Mouse (Mus musculus): ENCODE data around the gene S100z. TPM values are rescaled to one million over a fixed set of nuclear protein-coding genes. Genes with fewer than 3 reads are reported as not detected.
A peak's percentile ranks its signal among the peaks of the same experiment; 100 is the strongest.

S100z gene
- polyA plus RNA-seq, 1 experiment: not detected

DNA sequence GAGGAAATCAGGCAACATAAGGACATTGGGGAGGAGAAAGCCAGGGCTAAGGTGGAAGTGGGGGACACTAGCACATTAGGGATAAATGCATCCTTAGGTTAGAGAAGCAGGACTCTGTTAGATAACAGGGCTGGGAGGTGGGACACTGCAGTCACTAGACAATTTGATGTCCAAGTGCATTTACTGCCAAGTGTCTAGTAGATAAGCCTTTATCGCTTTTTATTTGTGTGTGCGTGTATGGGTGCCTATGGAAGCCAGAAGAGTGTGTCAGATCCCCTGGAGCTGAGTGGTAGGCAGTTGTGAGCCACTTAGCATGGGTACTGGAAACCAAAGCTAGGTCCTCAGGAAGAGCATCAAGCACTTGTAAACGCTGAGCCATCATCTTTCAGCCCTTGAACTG is 4.2 kb downstream of the S100z start:
- H3ac ChIP-seq (ENCODE audit: control insufficient read depth, insufficient read length, low read depth): no peak overlapping the region
- H3K36me3 ChIP-seq (ENCODE audit: control insufficient read depth, insufficient read depth): no peaks in the 10 kb centered on the region
- no peaks in the 10 kb centered on the region for H3K79me3 ChIP-seq (ENCODE audit: low read depth)
- no peak overlapping the region for H3K4me3 ChIP-seq (ENCODE audit: insufficient read depth, poor library complexity, severe bottlenecking)
- H3K79me2 ChIP-seq (ENCODE audit: control insufficient read depth, insufficient read depth): no peaks in the 10 kb centered on the region
- peaks cover 5% of the 10 kb centered on the region for H3K27me3 ChIP-seq (ENCODE audit: control insufficient read depth, insufficient read depth, insufficient read length)
- TF ChIP-seq MYOD1 (IDR thresholded peaks at IDR 0.05; ENCODE audit: control insufficient read depth, insufficient read length, low read depth) (no peak), USF1 (IDR thresholded peaks at IDR 0.05; ENCODE audit: low read depth) (no peak), CTCF (IDR thresholded peaks at IDR 0.05; ENCODE audit: control insufficient read depth, insufficient read depth, insufficient read length) (no peak), CEBPB (IDR thresholded peaks at IDR 0.05; ENCODE audit: low read depth) (no peak), FOSL1 (IDR thresholded peaks at IDR 0.05; ENCODE audit: insufficient read depth, low read length, poor library complexity, severe bottlenecking) (no peak), MAX (IDR thresholded peaks at IDR 0.05) (no peak), MYOG (IDR thresholded peaks at IDR 0.05; ENCODE audit: control insufficient read depth, extremely low read depth, insufficient read length) (no peak)

DNA sequence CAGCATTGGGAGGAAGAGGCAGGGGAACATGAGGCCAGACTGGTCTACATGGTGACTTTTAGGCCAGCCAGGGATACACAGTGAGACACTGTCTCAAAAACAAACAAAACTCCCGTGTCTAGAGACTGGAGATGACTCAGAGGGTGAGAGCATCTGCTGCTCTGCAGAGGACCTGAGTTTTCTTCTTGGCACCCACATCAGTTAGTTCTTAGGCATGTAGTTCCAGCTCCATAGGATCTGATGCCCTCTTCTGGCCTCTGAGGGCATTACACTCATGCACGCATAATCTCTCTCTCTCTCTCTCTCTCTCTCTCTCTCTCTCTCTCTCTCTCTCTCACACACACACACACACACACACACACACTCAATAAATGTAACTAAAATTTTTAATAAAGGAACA is 7.6 kb downstream of the S100z start:
- Histone ChIP-seq H3K27me3 (ENCODE audit: control insufficient read depth, insufficient read depth, insufficient read length) (no peaks in the 10 kb centered on the region), H3K4me3 (ENCODE audit: insufficient read depth, poor library complexity, severe bottlenecking) (no peak overlapping the region), H3K79me3 (ENCODE audit: low read depth) (no peaks in the 10 kb centered on the region), H3K79me2 (ENCODE audit: control insufficient read depth, insufficient read depth) (no peaks in the 10 kb centered on the region), H3K36me3 (ENCODE audit: control insufficient read depth, insufficient read depth) (no peaks in the 10 kb centered on the region), H3ac (ENCODE audit: control insufficient read depth, insufficient read length, low read depth) (no peak overlapping the region)
- TF ChIP-seq CEBPB (IDR thresholded peaks at IDR 0.05; ENCODE audit: low read depth): no peak
- no peak for TF ChIP-seq MYOD1 (IDR thresholded peaks at IDR 0.05; ENCODE audit: control insufficient read depth, insufficient read length, low read depth)
- no peak for TF ChIP-seq USF1 (IDR thresholded peaks at IDR 0.05; ENCODE audit: low read depth)
- no peak for TF ChIP-seq MAX (IDR thresholded peaks at IDR 0.05)
- no peak for TF ChIP-seq CTCF (IDR thresholded peaks at IDR 0.05; ENCODE audit: control insufficient read depth, insufficient read depth, insufficient read length)
- TF ChIP-seq MYOG (IDR thresholded peaks at IDR 0.05; ENCODE audit: control insufficient read depth, extremely low read depth, insufficient read length): no peak
- no peak for TF ChIP-seq FOSL1 (IDR thresholded peaks at IDR 0.05; ENCODE audit: insufficient read depth, low read length, poor library complexity, severe bottlenecking)

DNA sequence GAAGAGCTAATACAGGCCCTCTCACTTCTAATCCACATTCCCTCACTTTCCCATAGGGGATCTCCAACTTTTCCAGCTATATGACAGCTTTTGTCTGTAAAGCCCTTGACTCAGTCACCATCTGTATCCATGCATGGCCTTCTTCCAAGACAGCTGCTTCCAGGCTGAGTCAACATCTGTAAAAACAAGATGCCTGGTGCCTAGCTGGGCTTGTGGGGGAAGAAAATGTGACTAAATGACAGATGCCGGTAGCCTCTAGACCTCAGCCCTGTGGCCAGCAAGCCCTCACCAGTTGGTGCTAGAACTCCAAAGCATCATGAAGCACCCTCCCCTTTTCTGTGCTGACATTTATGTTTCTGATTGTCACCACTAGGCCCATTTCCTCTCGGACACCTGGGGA is 27.0 kb downstream of the S100z start:
- Histone ChIP-seq H3K79me2 (ENCODE audit: control insufficient read depth, insufficient read depth) (no peaks in the 10 kb centered on the region), H3K79me3 (ENCODE audit: low read depth) (no peaks in the 10 kb centered on the region), H3ac (ENCODE audit: control insufficient read depth, insufficient read length, low read depth) (no peak overlapping the region), H3K4me3 (ENCODE audit: insufficient read depth, poor library complexity, severe bottlenecking) (no peak overlapping the region), H3K27me3 (ENCODE audit: control insufficient read depth, insufficient read depth, insufficient read length) (no peaks in the 10 kb centered on the region), H3K36me3 (ENCODE audit: control insufficient read depth, insufficient read depth) (no peaks in the 10 kb centered on the region)
- TF ChIP-seq MAX (IDR thresholded peaks at IDR 0.05) (peak; percentile 74), FOSL1 (IDR thresholded peaks at IDR 0.05; ENCODE audit: insufficient read depth, low read length, poor library complexity, severe bottlenecking) (no peak), MYOD1 (IDR thresholded peaks at IDR 0.05; ENCODE audit: control insufficient read depth, insufficient read length, low read depth) (peak; percentile 80)

DNA sequence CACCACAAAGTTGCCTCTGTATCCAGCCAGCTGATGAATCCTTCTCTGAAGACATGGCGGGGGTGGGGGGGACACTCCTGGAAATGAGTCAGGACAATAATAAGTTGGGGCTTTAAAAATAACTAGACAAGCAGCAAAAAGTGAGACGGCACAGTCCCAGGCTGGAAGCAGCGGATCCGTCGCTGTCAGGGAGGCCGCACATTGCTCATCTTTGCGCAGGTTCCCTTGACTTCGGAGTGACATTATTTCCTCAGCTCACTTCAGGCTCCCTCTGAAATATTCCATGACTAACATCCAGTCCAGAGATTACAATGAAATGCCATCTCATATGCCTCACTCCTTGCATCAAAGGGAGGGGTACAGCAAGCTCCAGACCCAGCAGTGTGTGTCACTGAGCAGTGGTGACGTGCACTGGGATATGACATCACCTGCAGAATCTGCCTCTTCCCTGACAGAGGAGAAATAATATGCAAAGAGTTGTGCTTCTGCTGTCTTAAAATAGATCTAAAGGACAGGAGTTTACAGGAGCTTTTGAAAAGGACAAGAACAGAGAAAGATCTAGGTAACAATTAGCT is 27.8 kb downstream of the S100z start:
- no peak for TF ChIP-seq USF1 (IDR thresholded peaks at IDR 0.05; ENCODE audit: low read depth)
- no peak for TF ChIP-seq CTCF (IDR thresholded peaks at IDR 0.05; ENCODE audit: control insufficient read depth, insufficient read depth, insufficient read length)
- no peak for TF ChIP-seq FOSL1 (IDR thresholded peaks at IDR 0.05; ENCODE audit: insufficient read depth, low read length, poor library complexity, severe bottlenecking)
- TF ChIP-seq MYOG (IDR thresholded peaks at IDR 0.05; ENCODE audit: control insufficient read depth, extremely low read depth, insufficient read length): no peak
- no peak for TF ChIP-seq MYOD1 (IDR thresholded peaks at IDR 0.05; ENCODE audit: control insufficient read depth, insufficient read length, low read depth)
- TF ChIP-seq CEBPB (IDR thresholded peaks at IDR 0.05; ENCODE audit: low read depth): no peak
- TF ChIP-seq MAX (IDR thresholded peaks at IDR 0.05): no peak
- no peaks in the 10 kb centered on the region for H3K79me2 ChIP-seq (ENCODE audit: control insufficient read depth, insufficient read depth)

DNA sequence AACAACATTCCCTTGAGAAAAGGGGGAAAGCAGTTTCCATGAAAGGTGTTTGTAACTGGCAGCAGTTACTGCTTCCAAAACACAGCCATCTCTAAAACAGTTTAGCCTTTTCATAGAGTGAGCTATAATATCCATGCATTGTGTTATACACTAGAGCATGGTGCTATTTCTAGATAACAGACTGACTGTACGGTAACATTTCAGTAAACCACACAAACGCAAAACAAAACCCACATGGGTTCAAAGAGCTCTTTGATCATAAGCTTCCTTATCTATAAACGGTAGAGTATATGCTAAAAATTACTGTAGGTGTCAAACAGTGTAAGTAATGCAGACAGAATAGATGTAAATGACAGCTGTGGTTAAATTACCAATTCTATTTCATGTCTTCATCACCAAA is 28.8 kb downstream of the S100z start:
- H3K4me3 ChIP-seq (ENCODE audit: insufficient read depth, poor library complexity, severe bottlenecking): no peak overlapping the region
- TF ChIP-seq FOSL1 (IDR thresholded peaks at IDR 0.05; ENCODE audit: insufficient read depth, low read length, poor library complexity, severe bottlenecking) (no peak), MAX (IDR thresholded peaks at IDR 0.05) (no peak), MYOD1 (IDR thresholded peaks at IDR 0.05; ENCODE audit: control insufficient read depth, insufficient read length, low read depth) (no peak), USF1 (IDR thresholded peaks at IDR 0.05; ENCODE audit: low read depth) (no peak), CEBPB (IDR thresholded peaks at IDR 0.05; ENCODE audit: low read depth) (no peak), CTCF (IDR thresholded peaks at IDR 0.05; ENCODE audit: control insufficient read depth, insufficient read depth, insufficient read length) (no peak), MYOG (IDR thresholded peaks at IDR 0.05; ENCODE audit: control insufficient read depth, extremely low read depth, insufficient read length) (no peak)
- H3ac ChIP-seq (ENCODE audit: control insufficient read depth, insufficient read length, low read depth): no peak overlapping the region

More for the DNA sequence above, 27.8 kb downstream of the S100z start:
- no peaks in the 10 kb centered on the region for H3K79me3 ChIP-seq (ENCODE audit: low read depth)
- no peak overlapping the region for H3ac ChIP-seq (ENCODE audit: control insufficient read depth, insufficient read length, low read depth)
- no peak overlapping the region for H3K4me3 ChIP-seq (ENCODE audit: insufficient read depth, poor library complexity, severe bottlenecking)
- no peaks in the 10 kb centered on the region for H3K36me3 ChIP-seq (ENCODE audit: control insufficient read depth, insufficient read depth)
- H3K27me3 ChIP-seq (ENCODE audit: control insufficient read depth, insufficient read depth, insufficient read length): no peaks in the 10 kb centered on the region

DNA sequence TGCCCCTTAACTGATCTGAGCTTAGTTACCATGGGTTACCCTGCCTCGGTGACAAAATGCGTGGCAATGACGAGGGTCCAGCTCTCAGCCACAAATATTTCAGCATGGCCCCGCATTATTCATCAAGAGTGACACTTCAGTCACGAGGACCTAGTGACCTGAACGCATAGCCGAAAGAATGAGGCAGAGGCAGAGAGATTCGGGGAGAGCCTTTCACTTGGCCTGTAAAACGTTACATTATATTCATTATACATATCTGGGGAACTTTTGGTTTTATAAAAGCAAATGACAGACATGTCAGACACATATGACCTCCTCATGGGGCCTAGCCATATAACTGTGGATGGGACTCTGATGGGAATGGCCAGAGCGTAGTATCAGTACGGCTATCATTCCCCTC is 33.7 kb downstream of the S100z start, which contains the start of gene Crhbp:
TSS of gene Crhbp (minus strand) at position 101 of the 400 bp plus-strand sequence.
- H3K4me3 ChIP-seq (ENCODE audit: insufficient read depth, poor library complexity, severe bottlenecking): no peak within 1 kb of the TSS
- no peaks in the 10 kb centered on the region for H3K27me3 ChIP-seq (ENCODE audit: control insufficient read depth, insufficient read depth, insufficient read length)

More for the DNA sequence above, 28.8 kb downstream of the S100z start:
- no peaks in the 10 kb centered on the region for H3K27me3 ChIP-seq (ENCODE audit: control insufficient read depth, insufficient read depth, insufficient read length)
- no peaks in the 10 kb centered on the region for H3K79me2 ChIP-seq (ENCODE audit: control insufficient read depth, insufficient read depth)
- H3K36me3 ChIP-seq (ENCODE audit: control insufficient read depth, insufficient read depth): no peaks in the 10 kb centered on the region
- no peaks in the 10 kb centered on the region for H3K79me3 ChIP-seq (ENCODE audit: low read depth)

More for the DNA sequence above, 33.7 kb downstream of the S100z start, which contains the start of gene Crhbp:
- no peaks in the 10 kb centered on the region for H3K79me2 ChIP-seq (ENCODE audit: control insufficient read depth, insufficient read depth)
- no peak within 1 kb of the TSS for H3ac ChIP-seq (ENCODE audit: control insufficient read depth, insufficient read length, low read depth)
- TF ChIP-seq MYOG (IDR thresholded peaks at IDR 0.05; ENCODE audit: control insufficient read depth, extremely low read depth, insufficient read length): no peak
- no peak for TF ChIP-seq MYOD1 (IDR thresholded peaks at IDR 0.05; ENCODE audit: control insufficient read depth, insufficient read length, low read depth)
- no peaks in the 10 kb centered on the region for H3K36me3 ChIP-seq (ENCODE audit: control insufficient read depth, insufficient read depth)
- H3K79me3 ChIP-seq (ENCODE audit: low read depth): no peaks in the 10 kb centered on the region

Measured in C2C12 (cell line).